Mouse (Mus musculus) hindbrain, embryonic 13.5 days (tissue): ENCODE data around the gene Tex19.1. TPM values are rescaled to one million over a fixed set of nuclear protein-coding genes. Genes with fewer than 3 reads are reported as not detected.
"Not testable (repeated sequence)": the region's sequence is repeated elsewhere in the genome, so short reads cannot be mapped to it uniquely, and the experiment has no call there.

Experiments
- ATAC-seq: fragments of 200-750 bp; cut with Nextera tagmentation; 2 replicates; pipeline ENCODE4 v1.8.0; 2017; ENCODE audit warnings: moderate TSS enrichment; ENCODE audit not compliant: low FRiP score
- H3K27ac ChIP-seq: fragments of 300-500 bp; sonication (generic); 2 replicates; pipeline ENCODE4 v1.5.1; 2015; ENCODE audit warnings: inconsistent platforms, mild to moderate bottlenecking, moderate library complexity
- H3K27me3 ChIP-seq: fragments of 300-500 bp; sonication (generic); 2 replicates; pipeline ENCODE4 v1.6.1; 2015; ENCODE audit warnings: mild to moderate bottlenecking, inconsistent platforms
- H3K36me3 ChIP-seq: fragments of 300-500 bp; sonication (generic); 2 replicates; pipeline ENCODE4 v1.6.1; 2015; ENCODE audit warnings: mild to moderate bottlenecking, inconsistent platforms
- H3K4me1 ChIP-seq: fragments of 300-500 bp; sonication (generic); replicated peaks from 2 replicates; pipeline ENCODE4 v1.6.1; 2015; ENCODE audit warnings: inconsistent platforms
- H3K4me2 ChIP-seq: fragments of 300-500 bp; sonication (generic); 2 replicates; pipeline ENCODE4 v1.6.1; 2015; ENCODE audit warnings: inconsistent platforms, mild to moderate bottlenecking, moderate library complexity
- H3K4me3 ChIP-seq: fragments of 300-500 bp; sonication (generic); 2 replicates; pipeline ENCODE4 v1.5.1; 2015; ENCODE audit warnings: mild to moderate bottlenecking, inconsistent platforms
- H3K9ac ChIP-seq: fragments of 300-500 bp; sonication (generic); 2 replicates; pipeline ENCODE4 v1.6.1; 2015; ENCODE audit warnings: mild to moderate bottlenecking, inconsistent platforms
- H3K9me3 ChIP-seq: fragments of 300-500 bp; sonication (generic); 2 replicates; pipeline ENCODE4 v1.6.1; 2016; ENCODE audit warnings: inconsistent platforms
- WGBS: fragments of 180-500 bp; shearing (Covaris S2); methylation state at CpG from one replicate; pipeline ENCODE4 v1.1.7; 2015; 5-methylcytosine and 5-hydroxymethylcytosine counted together
- polyA plus RNA-seq: library from polyadenylated mRNA; unstranded; fragments of >200 nt; fragmentation: Nextera tagmentation; extraction: Ambion mirVana; gene quantifications from 2 replicates; pipeline ENCODE4 v1.2.1, GENCODE M21; 2015

Tex19.1 gene
- polyA plus RNA-seq = not detected in 2 replicates

DNA sequence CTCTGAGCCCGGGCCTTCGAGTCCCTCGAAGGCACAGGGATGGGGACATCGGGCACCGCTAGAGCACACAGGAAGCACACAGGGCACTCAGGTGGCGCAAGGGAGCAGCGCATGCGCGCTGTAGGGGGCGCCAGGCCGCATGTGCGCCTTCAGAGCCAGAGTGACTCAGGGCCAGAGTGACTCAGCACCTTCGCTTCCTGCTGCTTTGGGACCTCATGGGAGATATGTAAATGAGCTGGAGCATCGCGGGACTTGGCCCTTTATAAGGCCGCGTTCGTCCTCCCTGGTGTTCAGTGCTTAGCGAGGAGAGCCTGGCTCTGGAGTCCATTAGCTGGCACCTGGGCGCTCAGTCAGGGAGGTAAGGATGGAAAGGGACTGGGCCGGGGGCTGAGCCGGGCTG is at the start of gene Tex19.1:
Tex19.1 (plus strand) TSS at position 279 of the 400 bp plus-strand sequence.
- Histone ChIP-seq H3K36me3 (no peaks in the 10 kb centered on the region), H3K4me1 (no peaks in the 10 kb centered on the region), H3K4me2 (no peak within 1 kb of the TSS), H3K4me3 (no peak within 1 kb of the TSS), H3K9me3 (no peaks in the 10 kb centered on the region), H3K27ac (no peak within 1 kb of the TSS), H3K9ac (no peak within 1 kb of the TSS), H3K27me3 (no peaks in the 10 kb centered on the region)
- no peak for ATAC-seq
- WGBS = 91% methylated on average over 22 of the region's 22 CpGs

- no peak overlapping the region for H3K9ac ChIP-seq
- ATAC-seq = no peak
- H3K36me3 ChIP-seq = no peaks in the 10 kb centered on the region
- H3K4me3 ChIP-seq = no peak overlapping the region
- WGBS = 72% methylated on average over 7 of the region's 7 CpGs
- H3K27ac ChIP-seq = no peak overlapping the region
- no peaks in the 10 kb centered on the region for H3K27me3 ChIP-seq
- H3K9me3 ChIP-seq = no peaks in the 10 kb centered on the region
- H3K4me2 ChIP-seq = no peak overlapping the region
- H3K4me1 ChIP-seq = 0 out of 2 replicates have a peak, but pooled peaks cover 3% of the 10 kb centered on the region
These were observed 46.2 kb upstream of the Tex19.1 start for GRCm38 (mm10) chr11:121099762-121100161.

GRCm38 (mm10) chr11:121100692-121101091 is 45.3 kb upstream of the Tex19.1 start:
- ATAC-seq = no peak
- WGBS = 70% methylated on average over 7 of the region's 7 CpGs
- Histone ChIP-seq H3K4me3 (no peak overlapping the region), H3K27ac (no peak overlapping the region), H3K9ac (no peak overlapping the region), H3K4me2 (no peak overlapping the region), H3K4me1 (0 out of 2 replicates have a peak, but pooled peaks cover 3% of the 10 kb centered on the region), H3K27me3 (no peaks in the 10 kb centered on the region), H3K36me3 (no peaks in the 10 kb centered on the region), H3K9me3 (no peaks in the 10 kb centered on the region)

GRCm38 (mm10) chr11:121101124-121101805 is 44.7 kb upstream of the Tex19.1 start:
- Histone ChIP-seq H3K27ac (no peak overlapping the region), H3K9me3 (no peaks in the 10 kb centered on the region), H3K36me3 (no peaks in the 10 kb centered on the region), H3K4me1 (0 out of 2 replicates have a peak, but pooled peaks cover 3% of the 10 kb centered on the region), H3K4me3 (no peak overlapping the region), H3K9ac (no peak overlapping the region), H3K4me2 (no peak overlapping the region), H3K27me3 (no peaks in the 10 kb centered on the region)
- no peak for ATAC-seq
- 95% methylated on average over 4 of the region's 4 CpGs for WGBS

- not testable (repeated sequence) for H3K4me1 ChIP-seq, H3K4me2 ChIP-seq, H3K36me3 ChIP-seq, H3K27ac ChIP-seq, H3K9ac ChIP-seq, H3K4me3 ChIP-seq, H3K9me3 ChIP-seq, ATAC-seq, H3K27me3 ChIP-seq
- WGBS = 74% methylated on average over 1 of the region's 1 CpGs
These were observed 38.7 kb upstream of the Tex19.1 start for GRCm38 (mm10) chr11:121107242-121107641.

DNA sequence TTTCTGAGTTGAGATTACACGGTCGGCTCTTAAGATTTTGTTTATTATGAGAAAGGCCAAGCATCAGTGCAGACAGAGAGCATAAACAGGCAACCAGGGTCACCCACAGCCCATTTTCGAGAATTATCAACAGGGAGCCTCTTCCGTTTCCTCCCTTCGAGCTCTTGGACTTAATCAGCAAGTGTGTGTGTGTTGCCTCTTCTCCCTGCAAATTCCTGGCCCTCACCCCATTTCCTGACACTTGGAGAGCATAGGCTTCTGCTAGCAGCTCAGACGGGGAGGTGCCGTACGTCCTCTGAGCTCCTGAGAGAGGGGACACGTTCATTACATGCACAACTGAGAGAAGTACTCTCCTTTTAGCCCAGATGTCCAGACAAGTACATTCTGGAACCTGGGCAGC is 37.9 kb upstream of the Tex19.1 start:
- no peaks in the 10 kb centered on the region for H3K27me3 ChIP-seq
- H3K4me1 ChIP-seq = peaks cover 9% of the 10 kb centered on the region
- H3K4me3 ChIP-seq = no peak overlapping the region
- no peak overlapping the region for H3K4me2 ChIP-seq
- H3K9me3 ChIP-seq = no peaks in the 10 kb centered on the region
- no peak for ATAC-seq
- WGBS = 75% methylated on average over 9 of the region's 9 CpGs
- no peak overlapping the region for H3K27ac ChIP-seq
- H3K9ac ChIP-seq = no peak overlapping the region
- no peaks in the 10 kb centered on the region for H3K36me3 ChIP-seq

DNA sequence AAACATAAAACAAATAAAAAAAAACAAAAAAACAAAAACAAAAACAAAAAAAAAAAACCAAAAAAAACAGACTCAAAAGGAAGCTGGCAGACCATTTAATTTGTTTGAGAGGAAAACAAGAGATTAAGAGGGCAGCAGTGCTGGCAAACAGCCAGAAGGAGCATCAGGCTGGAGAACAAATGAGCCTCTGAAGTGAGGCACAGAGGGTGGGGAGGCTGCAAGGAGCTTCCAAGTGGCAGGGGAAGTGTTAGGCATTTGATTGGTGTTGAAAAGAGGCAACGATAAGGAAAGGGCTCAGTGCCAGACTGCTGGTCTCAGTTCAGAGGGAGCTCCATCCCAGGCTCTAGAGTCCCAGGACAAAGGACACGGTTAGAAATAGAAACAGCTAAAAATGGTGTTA is 36.0 kb upstream of the Tex19.1 start:
- H3K36me3 ChIP-seq = no peaks in the 10 kb centered on the region
- no peak overlapping the region for H3K9ac ChIP-seq
- H3K27ac ChIP-seq = no peak overlapping the region
- WGBS = 20% methylated on average over 2 of the region's 2 CpGs
- ATAC-seq = no peak; the same call in 1 of the 2 replicates
- no peaks in the 10 kb centered on the region for H3K9me3 ChIP-seq
- no peak overlapping the region for H3K4me3 ChIP-seq
- H3K27me3 ChIP-seq = no peaks in the 10 kb centered on the region
- no peak overlapping the region for H3K4me2 ChIP-seq
- H3K4me1 ChIP-seq = peaks cover 9% of the 10 kb centered on the region

DNA sequence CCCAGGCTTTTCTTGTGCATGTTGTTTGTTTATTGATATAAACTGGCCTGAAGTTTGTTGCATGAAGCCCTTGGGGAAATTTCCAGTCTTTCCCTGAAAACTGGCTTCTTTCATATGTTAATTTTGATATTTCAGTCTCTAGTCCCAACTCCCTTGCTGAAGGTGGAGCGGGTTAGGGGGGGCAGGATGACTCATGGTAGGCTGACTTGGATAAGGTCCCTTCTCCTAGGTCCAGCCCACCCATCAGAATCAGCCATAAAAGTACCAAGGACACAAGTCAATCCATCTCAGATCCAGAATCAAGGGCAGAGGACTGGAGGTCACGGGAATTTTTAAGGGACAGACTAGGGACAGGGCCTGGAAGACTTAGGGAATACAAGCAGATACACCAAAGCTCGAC is 34.9 kb upstream of the Tex19.1 start:
- H3K9me3 ChIP-seq = no peaks in the 10 kb centered on the region
- no peak overlapping the region for H3K4me3 ChIP-seq
- 91% methylated on average over 3 of the region's 3 CpGs for WGBS
- H3K36me3 ChIP-seq = no peaks in the 10 kb centered on the region
- H3K9ac ChIP-seq = no peak overlapping the region
- no peaks in the 10 kb centered on the region for H3K27me3 ChIP-seq
- peaks cover 9% of the 10 kb centered on the region for H3K4me1 ChIP-seq
- no peak overlapping the region for H3K4me2 ChIP-seq
- ATAC-seq = no peak
- no peak overlapping the region for H3K27ac ChIP-seq

DNA sequence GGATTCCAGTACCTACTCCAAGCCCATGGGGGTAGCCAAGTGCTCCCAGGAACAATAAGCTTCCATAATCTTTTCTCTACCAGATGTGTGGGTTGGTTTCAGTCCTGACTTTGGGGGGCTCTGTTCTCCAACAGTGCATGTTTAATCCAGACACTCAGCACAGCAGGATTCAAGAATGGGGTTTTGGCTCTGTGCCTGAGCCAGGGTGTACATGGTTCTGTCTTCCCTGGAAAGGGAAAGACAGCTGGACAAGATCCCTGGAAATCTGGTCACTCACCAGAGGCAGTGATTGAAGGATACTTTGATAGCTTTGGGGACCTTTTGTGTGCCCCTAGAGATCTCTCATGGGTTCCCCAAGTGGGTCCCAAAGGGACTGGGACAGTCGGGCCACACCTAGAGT is 34.3 kb upstream of the Tex19.1 start:
- Histone ChIP-seq H3K9ac (no peak overlapping the region), H3K27ac (no peak overlapping the region), H3K27me3 (no peaks in the 10 kb centered on the region), H3K36me3 (no peaks in the 10 kb centered on the region), H3K9me3 (no peaks in the 10 kb centered on the region), H3K4me2 (no peak overlapping the region), H3K4me1 (peaks cover 9% of the 10 kb centered on the region), H3K4me3 (no peak overlapping the region)
- WGBS = 87% methylated on average over 1 of the region's 1 CpGs
- no peak for ATAC-seq

GRCm38 (mm10) chr11:121112091-121112775 is 33.7 kb upstream of the Tex19.1 start:
- no peak for ATAC-seq
- H3K27ac ChIP-seq = no peak overlapping the region
- peaks cover 9% of the 10 kb centered on the region for H3K4me1 ChIP-seq
- WGBS = 73% methylated on average over 5 of the region's 5 CpGs
- no peak overlapping the region for H3K4me3 ChIP-seq
- no peaks in the 10 kb centered on the region for H3K27me3 ChIP-seq
- H3K36me3 ChIP-seq = no peaks in the 10 kb centered on the region
- H3K9me3 ChIP-seq = no peaks in the 10 kb centered on the region
- H3K4me2 ChIP-seq = no peak overlapping the region
- no peak overlapping the region for H3K9ac ChIP-seq

DNA sequence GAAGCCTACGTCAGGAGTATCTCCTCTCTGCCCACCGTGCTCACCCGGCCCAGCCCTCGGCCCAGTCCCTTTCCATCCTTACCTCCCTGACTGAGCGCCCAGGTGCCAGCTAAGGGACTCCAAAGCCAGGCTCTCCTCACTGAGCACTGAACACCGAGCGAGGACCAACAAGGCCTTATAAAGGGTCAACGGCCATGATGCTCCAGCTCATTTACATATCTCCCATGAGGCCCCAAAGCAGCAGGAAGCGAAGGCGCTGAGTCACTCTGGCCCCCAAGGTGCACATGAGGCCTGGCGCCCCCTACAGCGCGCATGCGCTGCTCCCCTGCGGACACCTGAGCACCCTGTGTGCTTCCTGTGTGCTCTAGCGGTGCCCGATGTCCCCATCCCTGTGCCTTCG is 27.8 kb upstream of the Tex19.1 start:
- Histone ChIP-seq H3K4me2 (no peak overlapping the region), H3K4me1 (no peaks in the 10 kb centered on the region), H3K9ac (no peak overlapping the region), H3K27me3 (no peaks in the 10 kb centered on the region), H3K4me3 (no peak overlapping the region), H3K27ac (no peak overlapping the region), H3K36me3 (no peaks in the 10 kb centered on the region), H3K9me3 (no peaks in the 10 kb centered on the region)
- 95% methylated on average over 18 of the region's 18 CpGs for WGBS
- ATAC-seq = no peak

DNA sequence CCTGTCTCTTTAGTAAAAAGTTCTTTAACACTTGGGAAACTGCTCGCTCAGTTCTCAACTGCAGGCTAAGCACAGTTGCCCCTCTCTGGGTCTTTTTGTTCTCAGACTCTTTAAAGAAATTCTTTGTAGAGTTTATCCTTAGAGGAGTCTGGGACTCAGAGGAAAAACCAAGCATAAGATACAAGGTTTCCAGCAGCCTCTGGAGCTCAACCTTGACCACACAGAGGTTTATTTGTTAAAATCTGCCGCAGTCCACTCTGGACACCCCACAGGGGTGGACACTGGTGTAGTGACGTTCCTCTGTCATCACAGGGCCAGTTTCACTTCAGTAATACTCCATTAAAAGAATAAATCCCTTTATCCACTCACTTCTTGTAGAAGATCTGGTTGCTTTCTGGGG is 27.4 kb upstream of the Tex19.1 start, which contains the start of gene Tex19.2:
Tex19.2 (minus strand) TSS at position 101 of the 400 bp plus-strand sequence.
- Histone ChIP-seq H3K27me3 (no peaks in the 10 kb centered on the region), H3K36me3 (no peaks in the 10 kb centered on the region), H3K27ac (no peak within 1 kb of the TSS), H3K9ac (no peak within 1 kb of the TSS), H3K4me3 (no peak within 1 kb of the TSS), H3K9me3 (no peaks in the 10 kb centered on the region), H3K4me1 (no peaks in the 10 kb centered on the region), H3K4me2 (no peak within 1 kb of the TSS)
- WGBS = 67% methylated on average over 3 of the region's 3 CpGs
- no peak for ATAC-seq

DNA sequence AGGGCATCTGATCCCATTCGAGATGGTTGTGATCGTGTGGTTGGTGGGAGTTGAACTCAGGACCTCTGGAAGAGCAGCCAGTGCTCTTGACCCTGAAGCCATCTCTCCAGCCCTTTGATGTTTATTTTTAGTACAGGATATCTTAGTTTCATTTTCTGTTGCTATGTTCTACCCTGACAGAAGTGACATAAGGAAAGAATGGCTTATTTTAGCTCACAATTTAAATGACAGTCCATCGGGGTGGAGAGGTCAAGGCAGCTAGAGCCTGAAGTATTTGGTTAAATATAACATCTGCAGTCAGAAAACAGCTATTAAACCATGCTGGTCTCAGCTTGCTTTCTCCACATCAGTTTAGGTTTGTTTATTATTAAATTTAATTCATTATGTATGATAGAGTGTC is 24.8 kb upstream of the Tex19.1 start:
- H3K36me3 ChIP-seq = no peaks in the 10 kb centered on the region
- 90% methylated on average over 3 of the region's 3 CpGs for WGBS
- no peak overlapping the region for H3K4me3 ChIP-seq
- no peaks in the 10 kb centered on the region for H3K9me3 ChIP-seq
- no peak overlapping the region for H3K4me2 ChIP-seq
- H3K4me1 ChIP-seq = no peaks in the 10 kb centered on the region
- no peak for ATAC-seq
- no peak overlapping the region for H3K9ac ChIP-seq
- H3K27ac ChIP-seq = no peak overlapping the region
- H3K27me3 ChIP-seq = no peaks in the 10 kb centered on the region
